Mouse (Mus musculus) hindbrain, embryonic 12.5 days (tissue): Measurements from ENCODE around the gene 2210408I21Rik. TPM values are rescaled to one million over a fixed set of nuclear protein-coding genes. Genes with fewer than 3 reads are reported as not detected.
"Not testable (repeated sequence)": the region's sequence is repeated elsewhere in the genome, so short reads cannot be mapped to it uniquely, and the experiment has no call there.

ENCODE experiments used
- ATAC-seq: fragments of 200-750 bp; cut with Nextera tagmentation; 2 replicates; pipeline ENCODE4 v1.8.0; 2017; ENCODE audit warnings: moderate TSS enrichment; ENCODE audit not compliant: low FRiP score
- H3K27ac ChIP-seq: fragments of 300-500 bp; sonication (generic); 2 replicates; pipeline ENCODE4 v1.5.1; 2016; ENCODE audit warnings: mild to moderate bottlenecking
- H3K27me3 ChIP-seq: fragments of 300-500 bp; sonication (generic); 2 replicates; pipeline ENCODE4 v1.6.1; 2016; ENCODE audit warnings: mild to moderate bottlenecking
- H3K36me3 ChIP-seq: fragments of 300-500 bp; sonication (generic); 2 replicates; pipeline ENCODE4 v1.6.1; 2016; ENCODE audit warnings: mild to moderate bottlenecking
- H3K4me1 ChIP-seq: fragments of 300-500 bp; sonication (generic); 2 replicates; pipeline ENCODE4 v1.6.1; 2016
- H3K4me2 ChIP-seq: fragments of 300-500 bp; sonication (generic); replicated peaks from 2 replicates; pipeline ENCODE4 v1.6.1; 2016; ENCODE audit warnings: mild to moderate bottlenecking
- H3K4me3 ChIP-seq: fragments of 300-500 bp; sonication (generic); 2 replicates; pipeline ENCODE4 v1.5.1; 2016; ENCODE audit warnings: mild to moderate bottlenecking
- H3K9ac ChIP-seq: fragments of 300-500 bp; sonication (generic); 2 replicates; pipeline ENCODE4 v1.6.1; 2016; ENCODE audit warnings: mild to moderate bottlenecking, moderate library complexity
- H3K9me3 ChIP-seq: fragments of 300-500 bp; sonication (generic); replicated peaks from 2 replicates; pipeline ENCODE4 v1.6.1; 2016; ENCODE audit warnings: mild to moderate bottlenecking
- WGBS: fragments of 180-500 bp; shearing (Covaris S2); methylation state at CpG from one replicate; pipeline ENCODE4 v1.1.7; 2016; 5-methylcytosine and 5-hydroxymethylcytosine counted together
- polyA plus RNA-seq: library from polyadenylated mRNA; unstranded; fragments of >200 nt; fragmentation: Nextera tagmentation; extraction: Ambion mirVana; gene quantifications from 2 replicates; pipeline ENCODE4 v1.2.1, GENCODE M21; 2016

Gene 2210408I21Rik
- 11.6 and 12.4 TPM in 2 replicates for polyA plus RNA-seq

- Histone ChIP-seq H3K4me2 (peak within 1 kb of the TSS; percentile 60), H3K27me3 (no peaks in the 10 kb centered on the region), H3K4me1 (peaks cover 12% of the 10 kb centered on the region), H3K4me3 (peak within 1 kb of the TSS; percentile 94), H3K36me3 (no peaks in the 10 kb centered on the region), H3K27ac (peak within 1 kb of the TSS; percentile 94), H3K9me3 (no peaks in the 10 kb centered on the region), H3K9ac (peak within 1 kb of the TSS; percentile 92)
- WGBS = under 1% methylated on average over 64 of the region's 65 CpGs
- ATAC-seq = peak; percentile 98
Observed at GRCm38 (mm10) chr13:77134931-77135620, at the start of gene 2210408I21Rik, which contains the start of gene Slf1. 2210408I21Rik (plus strand) TSS chr13:77135540. Slf1 (minus strand) TSS chr13:77135473.

- H3K27me3 ChIP-seq, H3K4me2 ChIP-seq, ATAC-seq, H3K9ac ChIP-seq, H3K27ac ChIP-seq, H3K4me1 ChIP-seq, H3K4me3 ChIP-seq, H3K9me3 ChIP-seq: not testable (repeated sequence)
- 100% methylated on average over 1 of the region's 1 CpGs for WGBS
- H3K36me3 ChIP-seq = peaks cover 15% of the 10 kb centered on the region
Observed at GRCm38 (mm10) chr13:77092876-77093275, 42.5 kb upstream of the 2210408I21Rik start.

DNA sequence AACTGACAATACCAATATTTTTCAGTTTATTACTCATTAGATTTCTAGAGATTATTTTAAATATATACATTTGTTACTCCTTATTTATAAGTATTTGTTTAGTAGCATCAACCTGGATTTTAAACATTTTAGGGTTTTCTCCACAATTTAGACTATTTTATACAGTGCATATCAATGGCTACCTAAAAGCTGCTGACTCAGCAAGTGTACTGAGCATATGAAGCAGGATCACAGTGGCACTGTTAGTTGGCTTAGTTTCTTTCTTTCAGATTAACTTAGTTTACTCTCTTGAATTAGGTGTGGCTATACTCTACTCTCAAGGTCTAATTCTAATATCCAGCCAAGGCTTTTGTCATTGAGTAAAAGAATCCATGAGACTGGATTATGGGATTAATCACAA lies 27.6 kb upstream of the 2210408I21Rik start:
- H3K27me3 ChIP-seq = no peaks in the 10 kb centered on the region
- H3K4me3 ChIP-seq = no peak overlapping the region
- no peak overlapping the region for H3K9ac ChIP-seq
- no peak overlapping the region for H3K27ac ChIP-seq
- no peaks in the 10 kb centered on the region for H3K9me3 ChIP-seq
- peaks cover 8% of the 10 kb centered on the region for H3K36me3 ChIP-seq
- H3K4me2 ChIP-seq = no peak overlapping the region
- ATAC-seq = no peak
- no peaks in the 10 kb centered on the region for H3K4me1 ChIP-seq

GRCm38 (mm10) chr13:77118695-77119094 lies 16.6 kb upstream of the 2210408I21Rik start:
- no peaks in the 10 kb centered on the region for H3K9me3 ChIP-seq
- no peaks in the 10 kb centered on the region for H3K27me3 ChIP-seq
- WGBS = 97% methylated on average over 4 of the region's 4 CpGs
- H3K36me3 ChIP-seq = 0 out of 2 replicates have a peak, but pooled peaks cover 6% of the 10 kb centered on the region
- ATAC-seq = no peak
- no peak overlapping the region for H3K4me3 ChIP-seq
- no peak overlapping the region for H3K4me2 ChIP-seq
- no peak overlapping the region for H3K9ac ChIP-seq
- H3K27ac ChIP-seq = no peak overlapping the region
- H3K4me1 ChIP-seq = no peaks in the 10 kb centered on the region

- no peaks in the 10 kb centered on the region for H3K4me1 ChIP-seq
- ATAC-seq = no peak
- WGBS = 85% methylated on average over 3 of the region's 3 CpGs
- H3K4me2 ChIP-seq = no peak overlapping the region
- H3K27me3 ChIP-seq = no peaks in the 10 kb centered on the region
- H3K4me3 ChIP-seq = no peak overlapping the region
- H3K36me3 ChIP-seq = peaks cover 7% of the 10 kb centered on the region; the same call in 1 of the 2 replicates
- no peak overlapping the region for H3K9ac ChIP-seq
- H3K27ac ChIP-seq = no peak overlapping the region
- H3K9me3 ChIP-seq = no peaks in the 10 kb centered on the region
Observed at GRCm38 (mm10) chr13:77125159-77125558, 10.2 kb upstream of the 2210408I21Rik start.

DNA sequence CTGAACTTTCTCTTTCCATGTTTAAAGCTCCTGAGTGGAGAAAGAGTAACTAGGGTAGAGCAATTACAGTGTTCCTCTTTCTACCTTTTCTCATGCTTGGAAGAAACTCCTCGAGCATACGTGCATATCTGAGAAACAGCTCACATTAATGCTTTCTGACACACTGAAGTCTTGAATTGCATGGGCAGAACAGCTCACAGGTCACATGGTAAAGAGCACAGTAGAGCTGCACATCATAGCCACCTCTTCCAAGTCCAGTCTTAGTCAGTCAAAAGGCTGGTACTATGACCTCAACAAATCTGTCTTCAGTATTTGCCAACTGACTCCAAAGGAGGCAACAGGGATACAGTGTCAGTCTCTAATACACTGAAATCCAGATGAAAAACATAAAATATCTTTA lies 7.1 kb upstream of the 2210408I21Rik start:
- peaks cover 7% of the 10 kb centered on the region; the same call in 1 of the 2 replicates for H3K36me3 ChIP-seq
- no peak overlapping the region for H3K4me2 ChIP-seq
- no peaks in the 10 kb centered on the region for H3K27me3 ChIP-seq
- H3K9me3 ChIP-seq = no peaks in the 10 kb centered on the region
- no peak overlapping the region for H3K27ac ChIP-seq
- H3K9ac ChIP-seq = no peak overlapping the region
- WGBS = 82% methylated on average over 2 of the region's 2 CpGs
- peaks cover 3% of the 10 kb centered on the region; the same call in 1 of the 2 replicates for H3K4me1 ChIP-seq
- H3K4me3 ChIP-seq = no peak overlapping the region
- ATAC-seq = no peak

- Histone ChIP-seq H3K4me3 (no peak overlapping the region), H3K9me3 (no peaks in the 10 kb centered on the region), H3K27me3 (no peaks in the 10 kb centered on the region), H3K9ac (no peak overlapping the region), H3K36me3 (no peaks in the 10 kb centered on the region), H3K27ac (no peak overlapping the region), H3K4me2 (no peak overlapping the region), H3K4me1 (peaks cover 6% of the 10 kb centered on the region)
- ATAC-seq = no peak
- 83% methylated on average over 2 of the region's 2 CpGs for WGBS
Observed at GRCm38 (mm10) chr13:77131132-77131531, 4.2 kb upstream of the 2210408I21Rik start.

GRCm38 (mm10) chr13:77135621-77135981 lies 261 bp downstream of the 2210408I21Rik start:
- Histone ChIP-seq H3K9ac (peak overlapping the region; percentile 92), H3K27ac (peak overlapping the region; percentile 94), H3K27me3 (no peaks in the 10 kb centered on the region), H3K4me1 (peaks cover 12% of the 10 kb centered on the region), H3K36me3 (no peaks in the 10 kb centered on the region), H3K4me3 (peak overlapping the region; percentile 94), H3K4me2 (peak overlapping the region; percentile 60), H3K9me3 (no peaks in the 10 kb centered on the region)
- peak; percentile 75 for ATAC-seq
- 0% methylated on average over 11 of the region's 11 CpGs for WGBS

DNA sequence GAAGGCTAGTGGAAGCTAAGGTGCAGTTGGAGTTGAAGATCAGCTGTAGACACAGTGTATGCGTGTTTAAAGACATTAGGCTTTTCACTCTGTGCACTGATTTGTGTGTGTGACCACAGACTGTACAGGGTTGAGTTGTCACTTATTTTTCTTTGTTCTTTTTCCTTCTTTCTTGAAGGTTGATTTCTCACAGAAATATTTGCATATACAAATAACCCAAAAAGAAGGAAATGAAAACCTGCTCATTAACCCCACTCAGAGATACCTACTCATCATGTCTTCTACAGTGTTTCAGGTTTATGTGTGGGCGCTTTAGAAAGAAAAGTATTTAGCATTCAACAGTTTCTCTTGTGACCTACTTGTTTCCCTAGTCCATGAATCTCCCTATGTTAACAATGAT lies 5.5 kb downstream of the 2210408I21Rik start:
- Histone ChIP-seq H3K27me3 (no peaks in the 10 kb centered on the region), H3K4me1 (peaks cover 8% of the 10 kb centered on the region; the same call in 1 of the 2 replicates), H3K4me3 (no peak overlapping the region), H3K27ac (no peak overlapping the region), H3K9ac (no peak overlapping the region), H3K36me3 (no peaks in the 10 kb centered on the region), H3K9me3 (no peaks in the 10 kb centered on the region), H3K4me2 (no peak overlapping the region)
- 88% methylated on average over 2 of the region's 2 CpGs for WGBS
- ATAC-seq = no peak

GRCm38 (mm10) chr13:77177931-77178330 lies 42.6 kb downstream of the 2210408I21Rik start:
- no peak overlapping the region for H3K9ac ChIP-seq
- H3K27me3 ChIP-seq = no peaks in the 10 kb centered on the region
- H3K4me3 ChIP-seq = no peak overlapping the region
- H3K27ac ChIP-seq = no peak overlapping the region
- no peak overlapping the region for H3K4me2 ChIP-seq
- no peaks in the 10 kb centered on the region for H3K36me3 ChIP-seq
- no peak for ATAC-seq
- no peaks in the 10 kb centered on the region for H3K9me3 ChIP-seq
- H3K4me1 ChIP-seq = no peaks in the 10 kb centered on the region

- H3K9ac ChIP-seq = no peak overlapping the region
- H3K36me3 ChIP-seq = no peaks in the 10 kb centered on the region
- ATAC-seq = no peak
- 93% methylated on average over 8 of the region's 8 CpGs for WGBS
- no peak overlapping the region for H3K4me2 ChIP-seq
- H3K4me1 ChIP-seq = no peaks in the 10 kb centered on the region
- H3K4me3 ChIP-seq = no peak overlapping the region
- H3K27ac ChIP-seq = no peak overlapping the region
- H3K9me3 ChIP-seq = no peaks in the 10 kb centered on the region
- H3K27me3 ChIP-seq = no peaks in the 10 kb centered on the region
Observed at GRCm38 (mm10) chr13:77190606-77191005, 55.3 kb downstream of the 2210408I21Rik start.

DNA sequence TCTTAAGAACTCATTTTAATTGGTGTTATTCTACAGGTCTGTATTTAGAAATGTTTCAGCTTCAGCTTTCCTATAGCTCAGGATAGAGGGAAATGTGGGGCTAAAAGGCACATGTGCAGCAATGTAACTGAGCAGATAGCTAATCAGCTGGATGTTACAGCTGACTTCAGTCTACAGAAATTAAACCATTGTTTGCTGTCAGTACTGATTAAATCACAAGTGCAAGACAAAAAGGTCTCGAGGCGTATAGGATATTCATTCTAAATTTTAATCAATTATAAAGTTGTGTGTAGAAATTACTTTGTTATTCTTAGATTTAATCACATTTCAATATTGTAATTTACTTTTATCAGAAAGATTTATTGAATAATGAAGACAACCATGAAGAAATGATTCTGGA lies 56.9 kb downstream of the 2210408I21Rik start:
- WGBS = 83% methylated on average over 2 of the region's 2 CpGs
- no peak overlapping the region for H3K4me3 ChIP-seq
- ATAC-seq = no peak
- H3K4me2 ChIP-seq = no peak overlapping the region
- H3K27ac ChIP-seq = no peak overlapping the region
- no peak overlapping the region for H3K9ac ChIP-seq
- no peaks in the 10 kb centered on the region for H3K4me1 ChIP-seq
- H3K36me3 ChIP-seq = no peaks in the 10 kb centered on the region
- no peaks in the 10 kb centered on the region for H3K9me3 ChIP-seq
- no peaks in the 10 kb centered on the region for H3K27me3 ChIP-seq
